19 mouse cellular contexts compared by ENCODE assay signal in genomic region chr19:54285481-54285880, GRCm38 (mm10).
DNase-seq lines count a peak whose midpoint lies in the region.
"Had no signal": no experiment of that assay in that cellular context is flagged by ENCODE, and none has a peak within 500 bp of the region (broad histone marks: within the 10 kb centered on the region; RNA-seq: fewer than 3 reads in every experiment).

No protein-coding gene starts in this region.

- DNase-seq in embryo, embryonic 10.5 days (ENCODE audit: low spot score), result peak; percentile 11
- no peak for DNase-seq in embryo, embryonic 9.5 days (ENCODE audit: extremely low spot score)
- DNase-seq in 3T3-L1 (ENCODE audit: low read depth, low spot score) (peak; percentile 19), R1 (ENCODE audit: low read depth, low spot score) (peak; percentile 59)
- DNase-seq in retina, postnatal 1 day, result peak; percentile 32
- no peak for DNase-seq in ovary, adult 18-20 months (ENCODE audit: low spot score)
- DNase-seq in thymus, postnatal 4 days, result no peak
- DNase-seq: adrenal gland, postnatal 10 days; cerebellum, adult 11 months; cerebellum, adult 9-10 months; cerebellum, postnatal 36 days; heart, adult 2 months; heart, postnatal 14 days; kidney, adult 8-10 months; layer of hippocampus, postnatal 36 days; left cerebral cortex, postnatal 4 days; liver, postnatal 0 days; lung, postnatal 4 days; right cerebral cortex, postnatal 14 days had no signal

Comparison
In these comparisons a context has a peak if more than half of its experiments do, and no peak if none do; other contexts are left out.
1. DNase-seq: peak in embryo, embryonic 10.5 days (single experiment), 3T3-L1 (single experiment), R1 (single experiment) and retina, postnatal 1 day (single experiment); none in embryo, embryonic 9.5 days (single experiment), ovary, adult 18-20 months (single experiment) and thymus, postnatal 4 days (single experiment).